Mouse (Mus musculus): Measurements from ENCODE around the gene Brix1. TPM values are rescaled to one million over a fixed set of nuclear protein-coding genes. Genes with fewer than 3 reads are reported as not detected.
"Not testable (repeated sequence)": the region's sequence is repeated elsewhere in the genome, so short reads cannot be mapped to it uniquely, and the experiment has no call there.

Brix1 gene
- total RNA-seq (2021), result 10 to 100 TPM; 22.8 to 23.2 TPM
- long read RNA-seq, experiment 1, transcript Brix1-201 (10 exons, 2,664 nt), result major isoform, 35 of 36 reads
- long read RNA-seq, experiment 1, partial matches to known transcripts, result 0 of 36 reads
- long read RNA-seq, experiment 1, other reads (novel, unspliced or antisense), result 1 of 36 reads
- long read RNA-seq, experiment 2, transcript Brix1-201 (10 exons, 2,664 nt), result major isoform, 83 of 89 reads
- long read RNA-seq, experiment 2, partial matches to known transcripts, result 2 of 89 reads
- long read RNA-seq, experiment 2, other reads (novel, unspliced or antisense), result 4 of 89 reads

GRCm38 (mm10) chr15:10485484-10486364 is at the start of gene Brix1, which contains the start of gene Rad1:
TSS of gene Brix1 (minus strand) at chr15:10485947.
TSS of gene Rad1 (plus strand) at chr15:10486018.
- DNase-seq (ENCODE audit: low spot score in 2 of 2), result peak; percentile 92 to 96

DNA sequence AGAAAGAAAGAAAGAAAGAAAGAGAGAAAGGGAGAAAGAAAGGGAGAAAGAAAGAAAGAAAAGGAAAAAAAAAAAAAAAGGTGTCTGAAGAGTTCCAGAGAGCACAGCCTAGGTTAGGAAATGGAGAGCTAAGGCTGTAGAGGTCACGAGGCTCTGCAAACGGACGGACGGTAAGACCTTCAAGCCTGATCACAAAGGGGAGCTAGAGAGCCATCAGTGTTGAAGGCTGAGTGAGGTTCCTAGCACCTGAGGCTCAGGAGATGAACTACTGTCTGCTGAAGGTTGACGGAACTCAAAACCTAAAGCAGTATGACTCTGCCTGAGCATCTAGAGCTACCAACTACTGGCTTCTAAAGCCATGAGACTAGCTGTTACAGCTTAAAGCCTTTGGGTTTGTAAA is 48.8 kb upstream of the Brix1 start:
- DNase-seq (ENCODE audit: low spot score in 2 of 2), result no peak

GRCm38 (mm10) chr15:10533361-10533760 is 47.6 kb upstream of the Brix1 start:
- DNase-seq (ENCODE audit: low spot score in 2 of 2), result peak in 1 of 2 experiments; percentile 28

DNA sequence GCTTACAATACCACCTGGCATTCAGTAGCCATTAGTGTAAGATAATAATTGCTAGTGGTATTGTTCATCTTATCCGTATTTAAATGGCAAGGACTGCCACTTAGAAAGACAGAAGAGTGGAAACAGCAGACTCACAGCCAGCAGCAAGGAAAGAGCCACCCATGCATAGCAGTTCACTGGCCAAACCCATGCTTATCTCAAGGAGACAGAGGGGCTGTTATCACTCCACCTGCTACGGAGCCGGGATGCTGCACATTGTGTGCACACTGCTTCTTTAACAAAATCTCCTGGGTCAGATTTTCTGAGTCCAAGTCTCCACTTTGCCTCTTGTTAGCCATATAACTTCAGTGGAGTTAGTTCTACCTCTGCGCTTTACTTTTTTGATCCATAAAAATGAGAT is 45.6 kb upstream of the Brix1 start:
- no peak for DNase-seq (ENCODE audit: low spot score in 2 of 2)

- DNase-seq (ENCODE audit: low spot score in 2 of 2), result no peak
Measured at GRCm38 (mm10) chr15:10525896-10526295, 40.1 kb upstream of the Brix1 start.

DNA sequence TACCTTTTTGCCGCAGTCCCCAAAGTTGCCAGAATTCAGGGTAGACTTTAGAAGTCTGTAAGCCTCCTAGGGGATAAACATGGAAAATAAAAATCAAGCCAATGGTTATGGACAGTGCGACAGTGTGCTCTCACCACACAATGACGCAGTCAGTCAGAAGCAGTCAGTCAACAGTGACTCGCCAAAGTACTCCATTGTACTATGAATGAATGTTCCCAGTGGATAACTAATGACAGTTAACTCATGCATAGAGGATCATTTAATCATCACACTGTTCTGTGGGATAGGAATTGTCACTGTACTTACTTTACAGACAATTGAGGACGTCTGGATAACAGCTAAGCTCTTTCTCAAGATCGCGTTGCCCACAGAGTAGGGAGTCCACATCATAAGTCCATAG is 29.4 kb upstream of the Brix1 start:
- DNase-seq (ENCODE audit: low spot score in 2 of 2), result no peak

DNA sequence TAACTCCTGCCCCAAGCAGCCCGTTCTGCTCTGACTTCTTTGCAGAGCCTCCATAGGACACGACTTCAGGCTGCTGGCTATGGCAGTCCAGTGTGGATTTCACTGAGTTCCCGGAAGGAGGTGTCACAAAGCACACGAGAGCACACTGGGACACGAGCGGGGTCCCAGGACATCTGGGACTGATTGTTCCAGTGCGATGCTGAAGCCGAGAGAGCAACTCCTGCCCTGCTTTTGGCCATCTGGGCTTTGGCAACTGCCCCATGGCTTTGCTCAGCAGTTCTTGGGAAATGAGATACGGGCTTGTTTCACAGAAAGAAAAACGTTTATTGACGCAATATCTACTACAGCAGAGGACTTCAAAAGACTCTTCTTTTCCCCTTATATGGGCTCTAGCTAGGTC is 20.4 kb upstream of the Brix1 start:
- DNase-seq (ENCODE audit: low spot score in 2 of 2), result no peak

DNA sequence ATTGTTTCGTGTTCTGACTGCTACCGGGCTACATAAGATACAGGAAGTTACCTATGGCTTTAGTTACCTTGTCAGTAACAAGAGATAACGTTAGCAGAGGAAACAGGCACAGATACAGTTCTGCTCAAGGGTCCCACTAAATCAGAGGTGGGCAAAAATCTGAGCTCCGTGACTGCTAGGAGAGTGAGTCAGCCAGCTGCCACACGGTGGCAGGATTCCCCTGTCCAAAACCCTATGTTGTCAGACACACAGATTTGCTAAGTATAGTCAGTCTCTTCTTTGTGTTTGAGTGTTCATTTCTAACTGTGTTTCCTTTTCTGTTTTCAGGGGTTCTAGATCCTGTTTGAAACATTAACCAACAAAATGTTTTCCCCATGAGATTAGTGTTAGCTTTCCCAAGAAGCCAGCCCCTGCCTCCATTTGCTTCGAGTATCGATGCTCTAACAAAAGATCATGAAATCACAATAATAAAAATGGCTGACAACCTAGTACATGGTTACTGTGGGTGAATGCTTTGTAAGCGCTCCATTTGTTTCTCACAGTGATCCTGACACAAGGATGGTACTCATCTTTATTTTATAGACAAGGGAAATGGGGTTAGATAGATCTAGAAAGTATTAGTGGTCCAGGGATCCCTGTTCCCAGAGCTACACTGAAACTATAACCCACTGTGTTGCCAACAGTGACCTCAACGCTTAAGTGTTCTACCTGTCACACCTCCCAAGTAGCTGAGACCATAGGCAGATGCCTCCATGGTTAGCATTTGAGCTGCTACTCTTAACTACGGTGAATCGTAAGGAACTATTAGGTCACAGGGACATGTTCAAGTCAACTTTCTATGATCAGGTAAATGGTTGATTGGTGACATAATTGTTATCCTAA is 15.3 kb upstream of the Brix1 start:
- DNase-seq (ENCODE audit: low spot score in 2 of 2), result peak; percentile 54 to 67

- no peak for DNase-seq (ENCODE audit: low spot score in 2 of 2)
Measured at GRCm38 (mm10) chr15:10500035-10500434, 14.3 kb upstream of the Brix1 start.

DNA sequence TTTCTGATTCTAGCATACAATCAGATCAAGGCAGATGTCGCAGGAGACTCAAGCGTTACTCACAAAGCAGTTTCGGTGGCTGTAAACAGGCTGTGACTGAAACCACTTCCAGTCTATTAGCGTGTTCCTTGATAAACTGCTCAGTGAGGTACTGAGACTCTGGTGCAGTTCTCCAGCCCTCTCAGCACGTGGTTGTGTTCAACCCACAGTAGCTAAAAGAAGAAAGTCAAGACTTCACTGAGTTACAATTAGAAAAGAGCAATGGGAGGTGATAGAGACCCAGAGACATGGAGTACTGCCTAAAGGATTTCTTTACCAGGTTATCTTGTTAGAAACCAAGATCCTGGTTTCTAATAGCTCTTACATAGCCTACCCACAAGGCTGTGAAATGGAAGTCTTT is 13.8 kb upstream of the Brix1 start:
- no peak for DNase-seq (ENCODE audit: low spot score in 2 of 2)

DNA sequence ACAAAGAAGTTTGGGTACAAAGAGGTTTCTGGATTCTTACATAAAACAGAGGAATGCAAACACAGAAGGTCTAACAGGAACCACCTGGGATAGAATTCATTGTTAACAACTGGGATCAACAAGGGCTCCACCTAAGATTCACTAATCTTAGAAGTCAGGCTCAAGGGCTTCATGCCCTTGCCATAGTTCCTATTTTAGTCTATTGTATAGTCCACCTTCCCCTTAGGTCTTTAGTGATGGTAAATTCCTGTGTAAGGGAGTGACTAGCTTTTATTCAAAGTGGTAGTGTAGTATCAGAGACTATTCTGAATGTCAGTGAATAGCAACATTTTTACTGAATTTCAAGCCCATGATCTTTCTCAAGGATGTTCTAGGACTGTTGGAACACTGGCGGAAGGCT is 10.9 kb upstream of the Brix1 start:
- not testable (repeated sequence) for DNase-seq (ENCODE audit: low spot score in 2 of 2)

DNA sequence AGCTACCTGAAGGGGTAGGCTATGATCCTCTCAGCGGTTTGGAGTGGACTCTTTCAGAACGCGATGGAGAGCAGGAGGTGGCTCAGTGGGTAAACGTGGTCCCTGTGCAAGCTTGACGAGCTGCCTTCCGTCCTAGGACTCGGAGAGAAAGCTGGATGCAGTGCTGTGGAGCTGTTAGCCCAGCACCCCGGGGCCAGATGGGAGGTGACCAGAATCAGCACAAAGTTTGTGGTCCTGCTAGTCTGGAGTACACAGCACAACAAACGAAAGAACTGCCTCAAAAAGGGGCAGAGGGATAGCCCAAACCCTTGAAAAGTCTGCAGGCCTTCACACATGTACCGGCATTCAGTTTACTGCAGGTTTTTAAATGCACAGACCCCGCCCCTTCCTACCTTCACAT is 10.2 kb upstream of the Brix1 start:
- no peak for DNase-seq (ENCODE audit: low spot score in 2 of 2)

DNA sequence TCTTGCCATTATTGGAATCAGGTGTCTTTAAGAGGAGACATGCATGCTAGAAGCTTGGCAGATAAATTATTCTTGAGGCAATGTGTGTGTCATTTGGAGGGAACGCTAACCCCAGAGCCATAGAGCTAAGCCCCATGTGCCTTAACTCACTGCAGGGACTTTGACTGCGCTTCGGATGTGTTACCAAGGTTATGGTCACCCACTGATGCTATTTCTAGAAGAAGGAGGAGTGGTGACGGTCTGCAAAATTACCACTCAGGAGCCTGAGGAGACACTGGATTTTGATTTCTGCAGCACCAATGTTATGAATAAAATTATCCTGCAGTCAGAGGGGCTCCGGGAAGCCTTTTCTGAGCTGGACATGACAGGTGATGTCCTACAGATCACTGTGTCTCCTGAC is 4.4 kb upstream of the Brix1 start:
- DNase-seq (ENCODE audit: low spot score in 2 of 2), result no peak

DNA sequence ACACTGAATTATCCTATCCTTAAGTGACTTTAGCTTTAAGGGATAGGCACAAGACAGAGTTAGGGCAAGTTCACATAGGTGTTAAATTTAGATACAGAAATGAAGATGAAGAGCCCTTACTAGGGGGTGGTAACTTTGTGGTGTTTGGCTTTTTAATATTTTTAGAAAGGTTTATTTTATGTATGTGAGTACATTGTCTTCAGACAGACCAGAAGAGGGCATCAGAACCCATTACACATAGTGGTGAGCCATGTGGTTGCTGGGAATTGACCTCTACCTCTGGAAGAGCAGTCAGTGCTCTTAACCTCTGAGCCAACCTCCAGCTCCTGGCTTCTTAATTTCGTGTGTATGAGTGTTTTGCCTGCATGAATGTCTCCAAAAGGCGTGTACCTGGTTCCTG is 1.5 kb upstream of the Brix1 start:
- DNase-seq (ENCODE audit: low spot score in 2 of 2), result no peak

GRCm38 (mm10) chr15:10486365-10486839 is 655 bp upstream of the Brix1 start:
- no peak for DNase-seq (ENCODE audit: low spot score in 2 of 2)

DNA sequence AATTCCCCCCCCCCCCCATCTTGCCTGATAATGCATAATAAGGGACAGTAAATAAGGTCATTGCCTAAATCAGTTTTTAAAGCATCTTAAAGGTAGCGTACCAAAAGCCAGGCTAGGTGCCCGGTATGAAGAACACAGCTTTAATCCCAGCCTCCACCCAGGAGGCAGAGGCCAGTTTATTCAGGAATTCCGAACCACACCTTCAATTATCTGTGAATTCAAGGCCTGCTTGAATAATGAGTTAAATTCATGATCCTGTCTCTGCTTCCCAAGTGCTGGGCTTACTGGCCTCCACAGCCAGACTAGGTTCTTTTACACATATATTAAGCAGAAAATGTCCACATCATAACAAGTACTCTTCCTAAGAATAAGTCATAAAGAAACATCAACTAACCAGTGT is 14.8 kb downstream of the Brix1 start:
- no peak for DNase-seq (ENCODE audit: low spot score in 2 of 2)

DNA sequence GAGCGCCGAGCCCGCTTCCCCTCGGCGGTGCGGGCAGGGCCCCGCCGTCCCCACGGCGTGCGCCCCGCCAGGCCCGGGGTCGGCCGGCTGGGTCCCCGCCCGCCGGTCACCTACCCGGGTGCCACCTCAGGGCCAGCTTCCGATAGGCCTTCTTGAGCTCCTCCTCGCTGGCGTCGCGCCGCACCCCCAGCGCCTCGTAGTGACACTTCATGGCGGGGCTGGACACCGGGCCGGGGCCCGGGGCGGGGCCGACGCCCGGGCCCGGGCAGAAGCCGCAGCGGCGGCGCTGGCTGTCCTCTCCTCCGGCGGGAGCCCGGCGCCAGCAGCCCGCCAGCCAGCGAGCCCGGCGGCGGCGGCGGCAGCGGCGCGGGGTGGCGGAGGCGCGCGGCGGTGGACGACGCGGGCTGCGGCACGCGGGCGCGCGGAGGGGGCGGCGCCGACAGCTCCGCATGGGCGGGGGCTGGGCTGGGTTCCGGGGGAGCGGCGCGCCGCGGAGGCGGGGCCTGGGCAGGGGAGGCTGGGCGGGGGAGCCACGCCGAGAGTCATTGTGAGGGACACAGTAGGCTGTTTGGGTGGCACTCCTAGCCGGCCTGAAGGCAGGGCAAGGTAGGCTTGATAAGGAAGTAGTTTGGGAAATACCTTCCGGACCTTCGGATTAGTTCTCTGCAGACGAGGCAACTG is 15.5 kb downstream of the Brix1 start, which contains the start of gene Dnajc21:
Gene Dnajc21 (minus strand): TSS at position 366 of the 681 bp plus-strand sequence.
- peak; percentile 74 to 77 for DNase-seq (ENCODE audit: low spot score in 2 of 2)

DNA sequence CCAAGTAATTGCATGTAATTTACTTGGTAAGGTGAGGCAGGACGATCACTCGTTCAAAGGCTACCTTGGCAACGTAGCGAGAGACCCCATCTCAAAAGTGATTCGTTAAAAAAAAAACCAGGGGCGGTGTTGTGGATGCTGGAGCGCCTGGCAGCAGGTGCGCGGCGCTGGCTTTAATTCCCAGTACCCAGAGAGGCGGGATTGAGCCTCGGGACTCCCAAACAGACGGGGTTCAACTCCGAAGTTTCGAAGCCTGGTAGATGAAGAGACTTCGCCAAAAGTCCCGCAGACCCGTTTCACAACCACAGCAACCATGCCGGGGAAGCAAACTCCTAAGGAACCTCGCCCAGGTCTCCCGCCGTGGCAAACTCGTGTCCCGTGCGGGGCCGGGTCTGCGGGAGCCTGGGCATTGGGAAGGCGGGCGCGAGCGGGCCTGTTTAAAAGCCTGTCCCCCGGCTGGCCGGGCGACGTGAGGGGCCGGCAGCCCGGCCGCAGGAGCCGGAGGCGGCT is 16.1 kb downstream of the Brix1 start:
- peak in 1 of 2 experiments; percentile 32 for DNase-seq (ENCODE audit: low spot score in 2 of 2)

DNA sequence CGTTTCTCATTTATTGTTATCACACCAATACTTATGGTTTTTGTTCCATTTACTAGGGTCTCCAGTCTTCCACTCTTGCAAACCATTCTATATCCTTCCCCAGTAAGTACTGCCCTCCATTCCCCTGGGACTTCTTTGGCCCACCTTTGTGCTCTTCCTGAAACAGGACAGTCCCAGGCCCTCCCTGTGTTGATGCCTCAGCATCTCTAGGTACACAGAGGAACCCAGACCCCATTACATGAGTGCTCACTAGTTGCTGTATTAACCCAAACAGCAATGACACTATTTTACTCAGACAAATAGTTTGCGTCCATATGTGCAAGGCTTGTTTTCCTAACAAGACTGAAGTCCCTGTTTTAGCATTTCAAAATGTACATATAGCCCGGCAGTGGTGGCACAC is 17.0 kb downstream of the Brix1 start:
- no peak for DNase-seq (ENCODE audit: low spot score in 2 of 2)

- DNase-seq (ENCODE audit: low spot score in 2 of 2), result no peak
Measured at GRCm38 (mm10) chr15:10464678-10465077, 21.1 kb downstream of the Brix1 start.

All from layer of hippocampus, postnatal 14 days (tissue).